Mouse (Mus musculus) frontal cortex, postnatal 36 days (tissue): ENCODE measurements around the gene Caprin2.
A peak's percentile ranks its signal among the peaks of the same experiment; 100 is the strongest.

Source experiments
- DNase-seq, 2 experiments: peaks; one replicate each; pipeline ENCODE4 v3.0.0; 2022; ENCODE audit warnings: low spot score in 2 of 2

Gene Caprin2

DNA sequence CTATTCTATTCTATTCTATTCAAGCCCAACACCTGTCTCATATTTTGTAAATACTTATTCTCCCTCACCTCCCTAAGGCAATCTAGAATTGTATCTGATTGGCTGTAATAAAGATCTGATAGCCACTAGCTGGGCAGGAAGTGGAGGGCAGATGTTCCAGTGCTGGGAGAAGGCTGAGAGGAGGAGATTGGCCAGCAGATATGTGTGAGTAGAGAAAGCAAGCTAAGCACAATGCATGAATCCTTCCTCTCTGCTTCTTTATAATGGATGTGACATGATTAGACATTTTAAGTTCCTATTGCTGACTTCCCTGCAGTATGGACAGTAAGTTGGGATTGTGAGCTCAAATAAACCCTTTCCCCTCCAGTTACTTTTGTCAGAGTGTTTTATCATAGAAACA is 57.6 kb downstream of the Caprin2 start:
- no peak for DNase-seq

DNA sequence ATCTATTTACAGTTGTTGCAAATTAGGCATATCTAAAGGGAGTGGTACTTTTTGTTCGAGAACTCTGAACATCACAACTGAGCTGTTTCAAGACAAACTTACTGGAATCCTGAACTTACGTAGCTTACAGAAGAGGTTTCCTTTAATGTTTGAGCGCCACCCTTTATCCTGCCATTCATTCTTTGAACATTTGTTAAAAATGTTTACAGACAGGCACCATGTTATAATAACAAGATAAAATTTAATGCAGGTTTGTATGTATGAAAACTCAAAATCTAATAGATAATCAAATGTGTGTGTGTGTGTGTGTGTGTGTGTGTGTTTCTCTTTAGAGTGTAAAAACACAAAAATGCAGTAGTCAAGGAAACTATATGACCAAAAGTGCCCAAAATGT is 64.3 kb downstream of the Caprin2 start:
- no peak for DNase-seq

DNA sequence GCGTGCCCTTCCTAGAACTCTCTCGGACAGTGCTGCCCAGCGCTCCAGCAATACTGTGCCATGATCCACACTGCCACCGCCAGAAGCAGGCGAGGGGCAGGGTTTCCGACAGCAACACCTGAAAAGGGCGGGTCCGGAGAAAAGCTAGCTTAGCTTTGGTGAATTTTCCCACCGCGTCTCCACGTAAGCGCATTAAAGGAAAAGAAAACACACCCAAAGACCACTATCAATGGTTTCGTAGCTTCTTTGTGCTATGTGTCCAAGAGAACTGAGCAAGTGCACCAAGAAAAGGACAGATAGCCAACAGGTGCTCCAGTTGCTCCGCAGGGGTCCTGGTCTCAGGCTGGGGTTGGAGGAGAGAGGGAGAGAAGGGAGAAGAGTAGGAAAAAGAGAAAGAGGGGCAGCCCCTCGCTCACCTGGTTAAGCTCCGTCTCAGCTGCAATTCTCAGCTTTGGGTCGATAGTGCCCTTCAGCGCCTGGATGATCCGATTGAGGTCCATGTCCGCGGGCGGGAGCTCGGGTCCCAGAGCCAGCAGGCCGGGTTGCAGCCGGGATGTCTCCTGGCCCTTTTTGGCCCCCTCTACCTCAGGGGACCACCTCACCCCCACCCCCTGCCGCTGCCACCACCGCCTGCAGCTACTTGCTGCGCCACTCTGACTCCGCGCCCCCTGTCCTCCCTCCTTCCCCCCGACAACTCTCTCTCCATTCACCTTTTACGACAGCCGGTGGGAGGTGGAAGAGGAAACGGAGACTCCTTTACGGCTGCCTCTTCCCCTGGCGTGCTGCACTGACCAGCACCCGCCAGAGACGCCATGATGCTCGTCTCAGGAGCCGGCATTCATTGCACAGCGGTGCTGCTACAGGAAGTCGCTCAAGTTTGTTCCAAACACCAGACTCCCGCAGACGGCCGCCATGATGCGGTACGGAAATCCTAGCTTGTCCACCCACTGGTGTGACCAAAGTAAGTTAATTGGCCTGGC is 65.0 kb downstream of the Caprin2 start, which contains the start of gene Ipo8:
Gene Ipo8 (minus strand): TSS at position 720 of the 980 bp plus-strand sequence.
- peak; percentile 93 to 98 for DNase-seq

DNA sequence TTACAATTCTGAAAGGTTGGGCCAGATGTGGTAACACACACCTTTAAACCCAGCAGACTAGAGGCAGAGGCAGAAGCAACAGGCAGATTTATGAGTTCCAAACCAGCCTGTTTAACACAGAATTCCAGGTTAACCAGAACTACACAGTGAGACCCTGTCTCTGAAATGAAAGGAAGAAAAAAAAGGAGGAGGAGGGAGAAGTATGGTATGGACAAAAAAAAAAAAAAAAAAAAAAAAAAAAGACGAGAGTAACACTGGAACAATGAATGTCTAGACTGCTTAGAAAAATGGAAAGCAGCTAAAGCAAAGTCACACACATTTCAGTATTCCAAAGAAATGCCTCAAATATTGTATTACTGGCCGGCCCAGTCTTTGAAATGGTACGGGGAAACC is 65.7 kb downstream of the Caprin2 start:
- no peak for DNase-seq

DNA sequence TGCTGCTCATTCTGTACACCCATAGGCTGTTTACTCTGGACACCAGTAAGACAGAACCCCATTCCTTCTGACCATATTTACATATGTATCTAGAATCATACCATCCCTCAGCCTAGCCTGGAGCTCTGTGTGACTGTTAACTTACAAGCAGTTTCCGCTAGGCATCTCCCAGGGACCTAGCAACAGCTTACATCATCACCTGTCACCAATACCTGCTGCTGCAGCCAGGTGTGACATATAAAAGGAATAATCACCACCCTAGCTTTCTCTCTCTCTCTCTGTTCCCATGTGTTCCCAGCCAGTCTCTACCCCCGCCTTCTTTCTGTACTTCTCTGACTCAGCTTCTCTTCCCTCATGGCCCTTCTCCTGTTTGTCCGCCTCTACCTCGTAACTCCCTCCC is 69.9 kb downstream of the Caprin2 start:
- DNase-seq = no peak

DNA sequence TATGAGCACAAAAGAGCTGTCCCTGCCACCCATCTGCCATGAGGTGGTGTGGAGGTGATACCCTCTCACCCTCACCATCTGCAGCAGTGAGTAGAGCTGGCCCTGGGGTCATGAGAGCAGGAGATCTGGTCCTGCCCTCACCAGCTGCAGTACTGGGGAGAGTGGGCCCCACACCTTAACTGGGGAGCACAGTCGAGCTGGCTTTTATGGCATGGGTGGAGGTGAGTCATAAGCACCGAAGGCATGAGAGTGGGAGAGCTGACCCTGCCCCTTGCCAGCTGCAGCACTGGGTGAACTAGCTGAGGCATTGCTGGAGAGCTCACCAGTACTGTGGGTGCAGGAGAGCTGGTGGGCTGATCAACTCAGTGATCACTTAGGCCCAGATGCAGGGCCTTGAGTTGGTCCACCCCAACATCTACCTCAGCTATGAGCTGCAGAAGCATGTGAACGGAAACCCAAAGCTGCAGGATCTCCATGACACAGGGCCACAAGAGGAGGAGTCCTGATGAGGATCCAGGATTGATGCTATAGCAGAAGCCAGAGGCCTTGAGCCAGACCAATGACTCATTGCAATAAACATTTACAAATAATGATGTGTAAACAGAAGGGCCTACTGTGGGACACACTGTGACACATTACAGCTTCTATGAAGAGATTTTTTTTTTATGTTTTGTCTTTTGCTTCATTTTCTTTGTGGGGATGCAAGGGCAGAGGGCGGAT is 77.3 kb downstream of the Caprin2 start:
- DNase-seq = no peak

DNA sequence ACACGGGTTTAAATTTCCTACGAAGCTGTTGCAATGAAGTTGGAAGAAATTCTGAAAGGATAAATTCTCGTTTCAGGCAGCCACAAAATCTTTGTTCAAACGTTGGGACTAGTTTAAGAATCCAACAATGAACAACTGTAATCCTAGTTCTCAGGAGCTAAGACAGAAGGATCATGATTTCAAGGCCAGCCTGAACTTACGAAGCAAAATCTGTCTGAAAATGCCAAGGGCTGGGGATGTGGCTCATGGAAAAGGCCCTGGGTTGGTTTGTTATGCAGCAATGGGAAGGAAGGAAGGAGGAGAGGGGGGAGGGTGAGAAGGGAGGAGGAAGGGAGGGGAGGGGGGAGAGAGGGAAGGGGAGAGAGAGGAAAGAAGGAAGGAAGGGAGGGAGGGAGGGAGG is 79.3 kb downstream of the Caprin2 start:
- no peak for DNase-seq

DNA sequence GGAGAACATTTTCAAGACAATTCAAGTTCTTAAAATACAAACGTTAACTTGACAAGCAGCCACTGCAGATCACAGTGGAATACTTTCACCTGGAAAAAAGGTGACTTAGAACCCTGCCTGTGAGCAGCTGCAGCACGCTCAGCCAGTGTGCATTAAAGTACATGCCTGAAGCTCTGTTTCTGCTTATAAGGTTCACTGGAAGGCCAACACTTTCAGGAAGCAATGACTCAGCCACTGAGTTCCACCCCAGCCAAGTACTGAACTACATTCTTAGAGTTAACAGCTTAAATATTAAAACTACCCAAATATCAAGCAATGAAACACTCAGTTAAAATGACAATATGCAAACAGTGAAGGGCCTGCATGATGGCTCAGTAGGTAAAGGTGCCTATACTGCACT is 84.9 kb downstream of the Caprin2 start:
- DNase-seq = no peak

DNA sequence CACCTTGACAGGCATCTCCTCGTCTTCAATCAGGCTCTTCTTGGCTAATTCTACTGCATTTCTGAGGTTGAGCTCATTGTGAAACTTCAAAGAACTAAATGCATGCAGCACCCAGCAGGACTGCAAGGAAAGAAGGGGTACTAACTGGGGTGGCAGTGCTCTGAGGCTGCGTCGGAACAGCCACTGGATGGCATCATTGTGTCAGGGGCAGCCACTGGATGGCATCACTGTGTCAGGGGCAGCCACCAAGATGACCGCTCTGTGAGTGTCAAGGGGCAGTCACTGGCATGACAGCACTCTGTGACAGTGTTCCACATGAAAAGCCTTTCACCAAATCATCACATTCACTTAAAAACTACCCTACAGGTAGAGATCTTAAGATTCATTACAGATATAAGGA is 96.3 kb downstream of the Caprin2 start:
- no peak for DNase-seq

DNA sequence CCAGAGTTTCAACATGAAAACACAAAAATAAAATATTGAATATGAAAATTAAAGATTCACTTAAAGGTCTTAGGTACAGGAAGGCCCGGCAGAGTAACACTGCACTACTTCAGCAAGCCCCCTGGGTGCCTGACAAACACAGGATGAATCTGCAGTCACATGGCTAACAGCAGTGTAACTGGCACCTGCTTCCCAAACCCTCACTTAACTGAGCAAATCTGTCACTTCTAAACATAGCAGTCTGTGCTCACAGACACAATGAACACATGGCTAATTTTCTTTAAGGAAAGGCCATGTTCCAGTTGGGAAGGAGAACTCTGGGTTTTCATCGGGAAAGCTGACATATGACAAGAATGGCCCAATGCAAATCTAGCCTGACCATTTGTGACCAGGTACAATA is 100.9 kb downstream of the Caprin2 start:
- peak in 1 of 2 experiments; percentile 3 for DNase-seq
